Mouse (Mus musculus) 416B (cell line): ENCODE measurements around the gene Gpr162.
A peak's percentile ranks its signal among the peaks of the same experiment; 100 is the strongest.

ENCODE experiments used
- DNase-seq: peaks from one replicate; pipeline ENCODE4 v3.0.0; 2011; ENCODE audit warnings: low read depth

Gpr162 gene

GRCm38 (mm10) chr6:124811403-124811665, 52.4 kb downstream of the Gpr162 start:
- no peak for DNase-seq

DNA sequence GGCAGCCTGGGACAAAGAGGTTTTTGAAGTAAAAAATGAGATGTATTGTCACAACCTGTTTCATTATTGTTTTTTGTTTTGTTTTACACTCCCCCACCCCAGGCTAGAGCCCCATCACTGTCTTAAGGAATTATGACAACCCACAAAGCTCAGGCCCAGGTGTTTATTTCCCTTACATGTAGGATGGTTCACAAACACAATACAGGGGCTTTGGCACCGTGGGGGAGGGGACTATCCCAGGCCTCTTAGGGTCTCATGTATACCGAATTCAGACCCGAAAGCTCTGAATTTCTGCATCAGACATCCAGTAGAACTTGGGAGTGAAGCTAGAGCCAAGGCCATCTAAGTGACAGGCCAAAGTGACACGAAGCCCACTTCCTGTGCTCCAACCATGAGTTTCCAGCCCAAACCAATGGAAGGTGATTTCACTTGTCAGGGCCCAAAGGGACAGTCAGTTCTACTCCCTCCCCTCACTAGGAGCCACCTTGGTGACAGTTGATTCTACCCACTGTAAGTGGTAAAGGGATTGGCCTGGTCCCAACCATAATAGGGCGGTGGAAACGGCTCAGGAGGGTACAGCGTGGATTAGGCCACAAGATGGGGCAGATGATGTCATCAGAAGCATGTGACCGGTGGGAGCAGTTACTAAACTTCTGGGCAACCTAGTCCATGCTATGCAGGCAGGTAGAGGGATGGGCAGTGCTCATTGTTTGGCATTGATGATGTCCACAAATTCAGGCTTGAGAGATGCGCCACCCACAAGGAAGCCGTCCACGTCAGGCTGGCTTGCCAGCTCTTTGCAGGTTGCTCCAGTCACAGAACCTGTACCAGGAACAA, 53.0 kb downstream of the Gpr162 start:
- DNase-seq, result peak; percentile 37

- no peak for DNase-seq
Observed at GRCm38 (mm10) chr6:124809775-124810538, 53.8 kb downstream of the Gpr162 start.

- peak; percentile 87 for DNase-seq
Observed at GRCm38 (mm10) chr6:124809052-124809774, 54.6 kb downstream of the Gpr162 start.
